Mouse (Mus musculus) monocyte, adult 5-6 weeks (primary cell): ENCODE data around the gene Tmem139. TPM values are rescaled to one million over a fixed set of nuclear protein-coding genes. Genes with fewer than 3 reads are reported as not detected.
A peak's percentile ranks its signal among the peaks of the same experiment; 100 is the strongest.

Experiments
- ATAC-seq: fragments of 153-309, 156-312 bp; replicated peaks from 2 replicates; pipeline ENCODE4 v1.8.0; 2017; ENCODE audit warnings: mild to moderate bottlenecking; ENCODE audit not compliant: low TSS enrichment, insufficient number of reproducible peaks, severe bottlenecking, poor library complexity, low FRiP score
- total RNA-seq: library from RNA; stranded (forward); fragments of 200-1000, 200-491, 200-594 nt; gene quantifications from 3 replicates; pipeline ENCODE4 v1.2.3, GENCODE M21; 2017

Tmem139 gene
- total RNA-seq = not detected in 3 replicates

DNA sequence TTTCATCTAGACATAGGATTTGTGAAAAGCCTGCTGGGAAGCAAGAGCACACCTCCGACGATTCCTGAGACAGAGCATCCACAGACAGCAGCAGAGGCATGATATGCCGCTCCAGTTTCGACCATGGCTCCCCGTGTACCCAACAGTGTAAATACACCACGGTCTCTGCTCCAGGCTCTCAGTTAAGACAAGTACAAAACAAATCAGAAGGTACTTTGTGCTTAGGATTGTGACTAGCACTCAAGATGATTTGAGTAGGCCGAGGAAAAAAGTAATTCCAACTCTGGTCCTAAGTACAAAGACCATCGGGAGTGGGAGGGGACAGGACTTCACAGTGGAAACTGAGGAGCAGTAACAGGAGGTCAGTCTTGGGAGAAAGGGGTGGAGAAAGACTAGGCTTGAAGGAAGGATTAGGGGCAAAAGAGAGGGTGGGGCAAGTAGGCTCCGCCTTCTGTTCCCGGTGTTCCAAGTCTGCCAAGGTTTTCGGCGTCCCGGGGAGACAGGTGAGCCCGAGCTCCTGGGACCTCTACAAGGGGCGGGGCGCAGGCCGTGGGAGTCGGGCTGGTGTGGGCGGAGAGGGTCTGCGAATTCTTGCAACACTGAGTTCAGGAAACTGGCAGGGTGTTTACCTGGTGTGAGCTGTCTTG lies at the start of gene Tmem139:
TSS of gene Tmem139 (plus strand) at position 447 of the 647 bp plus-strand sequence.
- ATAC-seq = no peak

GRCm38 (mm10) chr6:42215028-42215427 lies 46.7 kb upstream of the Tmem139 start, which contains the start of gene Tas2r144:
TSS of gene Tas2r144 (plus strand) at chr6:42215328.
- ATAC-seq = no peak

GRCm38 (mm10) chr6:42222286-42222685 lies 39.5 kb upstream of the Tmem139 start:
- no peak for ATAC-seq

- no peak for ATAC-seq
Observed at GRCm38 (mm10) chr6:42225046-42225445, 36.7 kb upstream of the Tmem139 start.

DNA sequence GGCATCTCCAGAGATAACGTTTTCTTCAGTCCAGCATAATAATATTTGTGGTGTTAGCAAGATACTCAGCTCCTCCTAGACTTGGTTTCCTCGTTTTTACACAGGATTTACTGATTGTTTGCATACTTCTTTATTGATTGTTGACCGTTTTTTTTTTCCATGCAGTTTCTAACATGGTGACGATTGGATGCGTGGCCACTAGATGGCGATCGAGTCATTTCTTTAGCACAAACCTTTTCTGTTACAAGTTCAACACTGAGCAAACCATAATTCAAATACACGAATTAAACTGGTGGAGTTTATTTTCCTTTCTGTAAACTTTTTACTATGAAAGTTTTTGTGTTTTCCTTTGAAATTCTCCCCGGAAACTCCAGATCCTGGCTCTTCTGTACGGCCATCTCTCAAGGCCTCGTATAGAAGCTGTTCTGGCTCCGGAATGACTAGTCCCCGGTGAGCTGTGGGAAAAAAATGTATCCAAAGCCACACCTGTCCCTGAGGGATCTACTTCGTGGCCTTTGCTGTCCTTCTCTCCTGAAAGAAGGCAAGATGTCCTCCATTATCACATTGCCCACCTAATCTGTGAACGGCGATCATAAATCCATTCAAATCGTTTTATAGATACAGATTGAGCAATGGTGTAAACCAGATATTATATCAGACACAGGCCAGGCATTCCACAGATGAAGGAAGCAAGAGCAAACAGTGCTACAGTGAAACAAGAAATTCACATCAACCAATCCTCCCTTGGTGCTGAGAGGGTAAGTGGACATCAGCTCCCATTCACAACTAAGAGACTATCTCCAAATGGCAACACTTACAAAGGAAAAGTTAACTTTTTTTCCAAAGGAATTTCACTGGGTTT lies 34.3 kb upstream of the Tmem139 start:
- peak; percentile 69; the same call in 1 of the 2 replicates for ATAC-seq

DNA sequence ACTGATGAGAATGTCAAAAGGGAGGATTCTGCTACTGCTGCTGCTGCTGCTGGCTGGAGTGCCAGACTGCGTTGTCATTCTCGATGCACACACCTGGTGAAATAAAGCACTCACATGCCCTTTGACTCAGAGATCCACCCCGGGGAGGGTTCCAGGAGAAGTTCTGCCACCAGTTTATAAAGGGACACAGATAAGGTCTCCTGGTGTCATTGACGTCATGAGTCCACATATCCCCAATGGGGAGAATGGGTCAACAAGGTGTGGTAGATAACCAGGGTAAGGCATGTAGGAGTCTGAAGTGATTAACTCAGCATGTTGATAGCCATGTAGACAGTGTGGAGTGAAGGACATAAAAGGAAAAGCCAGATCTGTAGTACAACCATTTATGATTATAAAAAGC lies 32.2 kb upstream of the Tmem139 start:
- no peak for ATAC-seq

DNA sequence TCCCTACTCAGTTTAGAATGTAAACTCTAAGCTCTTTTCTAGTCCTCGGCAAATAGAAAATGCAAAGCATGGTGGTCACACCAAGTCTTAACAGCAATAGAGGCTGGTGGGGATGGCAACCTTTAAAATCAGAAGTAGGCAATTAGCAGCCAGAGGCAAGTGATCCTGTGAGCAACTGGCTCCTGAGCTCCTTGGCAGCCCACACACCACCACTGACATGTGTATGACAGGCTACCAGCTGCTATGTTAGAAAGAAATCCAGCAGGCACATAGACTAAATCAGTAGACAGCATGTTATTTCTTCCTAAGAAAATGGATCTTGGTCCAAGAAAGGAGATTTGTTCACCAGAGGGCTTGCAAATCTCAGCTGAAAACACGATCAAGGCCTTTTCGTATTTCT lies 30.6 kb upstream of the Tmem139 start:
- ATAC-seq = no peak

DNA sequence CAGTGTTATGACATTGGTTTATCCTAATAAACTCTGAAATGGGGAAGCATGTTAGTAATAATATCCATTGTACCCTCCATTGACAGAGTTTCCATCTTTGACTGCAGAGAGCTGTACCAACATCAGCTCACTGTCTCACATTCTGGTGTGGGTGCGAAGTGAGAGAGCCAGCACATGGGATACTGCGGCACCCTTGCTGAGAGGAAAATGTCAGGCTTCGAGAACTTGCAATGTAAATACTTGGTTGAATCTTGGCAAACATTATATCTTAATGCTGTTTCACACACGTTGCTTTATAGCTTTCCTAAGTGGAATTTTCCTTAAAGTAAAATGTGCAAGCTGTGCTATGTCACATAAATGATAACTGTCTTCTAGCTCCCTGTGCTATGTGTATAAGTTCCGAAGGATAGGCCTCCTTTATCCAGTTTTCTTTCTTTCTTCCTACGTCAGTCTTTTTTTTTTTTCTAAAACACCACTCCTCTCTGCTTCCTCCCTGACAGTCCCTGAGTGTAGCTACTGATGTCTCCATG lies 24.4 kb upstream of the Tmem139 start:
- no peak for ATAC-seq

DNA sequence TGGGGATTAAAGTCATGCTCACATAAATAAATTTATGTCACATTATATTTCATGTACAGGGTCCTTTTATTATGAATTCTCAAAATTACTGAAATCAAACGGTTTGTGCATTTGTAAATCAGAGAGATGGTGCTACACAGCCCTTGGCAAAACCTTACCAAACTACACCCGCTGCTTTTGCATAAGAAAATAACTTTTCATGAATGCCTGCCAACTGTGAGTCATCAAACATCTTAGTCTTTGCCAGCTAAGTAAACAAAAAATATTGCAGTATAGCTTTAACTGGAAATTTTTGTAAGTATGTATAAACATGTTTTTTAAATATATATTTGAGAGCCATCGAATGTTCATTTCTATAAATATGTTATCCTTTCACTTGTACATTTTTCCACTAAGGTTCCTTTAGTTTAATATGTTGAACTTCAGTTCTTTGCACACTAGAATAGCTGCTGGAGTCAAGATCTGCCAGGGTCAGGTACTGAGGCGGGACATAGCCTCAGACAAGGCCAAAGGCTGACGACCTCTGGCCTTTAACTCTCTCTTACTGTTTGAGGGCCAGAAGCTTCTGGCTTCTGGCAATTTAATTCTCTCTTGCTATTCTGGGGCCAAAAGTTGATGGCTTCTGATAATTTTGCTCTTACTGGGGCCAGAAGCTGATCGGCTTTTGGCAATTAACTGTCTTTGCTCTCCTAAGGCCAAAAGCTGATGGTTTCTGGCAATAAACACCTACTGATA lies 20.3 kb upstream of the Tmem139 start:
- no peak for ATAC-seq

GRCm38 (mm10) chr6:42245711-42246353 lies 15.9 kb upstream of the Tmem139 start, which contains the start of gene Gstk1:
TSS of gene Gstk1 (plus strand) at chr6:42245935.
- ATAC-seq = peak; percentile 98

GRCm38 (mm10) chr6:42247173-42247572 lies 14.6 kb upstream of the Tmem139 start:
- no peak for ATAC-seq

- ATAC-seq = no peak
Observed at GRCm38 (mm10) chr6:42247981-42248380, 13.8 kb upstream of the Tmem139 start.

- ATAC-seq = no peak
Observed at GRCm38 (mm10) chr6:42251791-42252190, 10.0 kb upstream of the Tmem139 start.

GRCm38 (mm10) chr6:42253103-42253502 lies 8.7 kb upstream of the Tmem139 start:
- no peak for ATAC-seq

DNA sequence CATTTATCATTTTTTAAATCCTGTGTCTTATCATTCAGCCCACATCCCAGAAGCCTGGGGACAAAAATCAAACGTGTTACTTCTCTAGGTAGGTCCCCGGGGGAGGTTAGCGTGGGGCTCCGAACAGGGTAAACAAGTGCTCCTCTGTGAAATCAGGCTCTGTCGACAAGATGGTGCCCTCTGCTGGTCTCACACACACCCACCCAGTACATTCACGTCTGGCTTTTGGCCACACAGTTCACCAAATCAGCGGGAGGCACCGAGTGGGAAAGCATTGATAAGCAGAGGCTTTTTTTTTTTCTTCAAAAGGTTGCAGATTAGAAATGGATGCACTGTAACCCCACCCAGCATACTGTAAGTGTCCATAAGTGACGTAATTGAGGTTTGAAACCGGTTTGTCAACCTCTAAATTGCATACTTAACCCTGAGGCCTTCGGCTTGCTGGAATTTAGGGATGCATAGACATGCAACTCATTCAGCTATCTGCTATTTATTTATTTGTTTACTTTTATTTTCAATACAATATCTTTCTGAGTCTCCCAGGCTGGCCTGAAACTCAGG lies 4.4 kb upstream of the Tmem139 start:
- peak; percentile 62; the same call in 1 of the 2 replicates for ATAC-seq

- ATAC-seq = no peak
Observed at GRCm38 (mm10) chr6:42260430-42260829, 1.3 kb upstream of the Tmem139 start.

DNA sequence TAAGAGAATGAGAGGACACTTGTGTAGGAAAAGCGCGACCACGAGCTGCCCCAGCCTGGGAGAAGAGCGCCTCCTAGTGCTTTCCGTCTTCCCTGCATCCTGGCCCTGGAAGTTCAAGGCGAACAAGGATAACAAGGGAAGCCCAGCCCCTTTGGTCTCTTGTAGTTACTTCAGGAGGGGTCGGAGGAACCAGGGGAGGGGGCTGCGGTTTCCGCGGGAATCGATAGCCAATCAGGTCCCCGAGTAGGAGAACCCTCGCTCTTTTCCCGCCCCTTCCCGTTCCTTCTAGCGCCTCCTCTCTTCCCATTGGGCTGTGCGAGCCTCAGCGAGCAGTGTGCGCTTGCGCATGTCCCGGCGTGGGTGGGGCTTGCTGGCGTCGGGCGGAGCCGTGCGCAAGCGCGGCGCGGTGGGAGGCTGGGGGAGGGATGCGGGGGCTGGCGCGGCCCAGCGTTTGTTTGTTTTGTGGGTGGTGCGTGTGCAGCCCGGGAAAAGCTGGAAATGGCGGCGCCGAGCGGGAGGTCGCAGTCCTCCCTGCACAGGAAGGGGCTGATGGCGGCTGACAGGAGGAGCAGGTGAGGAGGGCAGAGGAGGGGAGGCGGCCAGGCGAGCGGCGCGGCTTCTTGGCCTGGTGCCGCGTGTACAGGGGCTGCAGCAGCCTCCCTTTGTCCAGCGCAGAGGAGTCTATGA lies 3.0 kb downstream of the Tmem139 start, which contains the start of gene Casp2:
TSS of gene Casp2 (plus strand) at position 360 of the 687 bp plus-strand sequence.
- peak; percentile 88 for ATAC-seq
